Mouse (Mus musculus): Measurements from ENCODE around the gene Crip3. TPM values are rescaled to one million over a fixed set of nuclear protein-coding genes. Genes with fewer than 3 reads are reported as not detected.

Crip3 gene
- total RNA-seq, 2 experiments from 2014 or later, result 0.33 to 0.66 TPM

DNA sequence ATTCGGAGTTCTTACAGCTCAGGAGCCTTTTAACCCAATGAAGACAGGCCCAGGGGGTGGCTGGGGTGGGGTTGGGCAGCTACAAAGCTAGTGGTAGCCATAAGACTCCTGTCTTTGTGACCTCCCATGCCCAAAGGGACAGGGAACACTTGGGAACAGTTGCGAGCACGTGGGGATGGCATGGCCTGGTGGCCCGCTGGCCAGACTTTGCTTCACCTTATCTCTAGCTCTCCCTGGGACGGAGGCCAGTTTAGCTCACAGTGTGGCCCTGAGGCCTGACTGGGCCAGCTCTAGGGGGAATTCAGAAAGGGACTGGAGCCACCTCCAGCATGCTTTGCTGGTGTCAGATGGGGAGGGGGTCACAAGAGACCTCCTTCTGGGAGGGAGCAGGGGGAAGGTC lies 33.5 kb downstream of the Crip3 start:
- no peak for TF ChIP-seq CTCF (IDR thresholded peaks at IDR 0.05)
- intact Hi-C loops (cut with DNase I), result no loop called here
- H3K27ac ChIP-seq, result no peak overlapping the region
- no peak overlapping the region for H3K4me3 ChIP-seq
- DNase-seq, result no peak

DNA sequence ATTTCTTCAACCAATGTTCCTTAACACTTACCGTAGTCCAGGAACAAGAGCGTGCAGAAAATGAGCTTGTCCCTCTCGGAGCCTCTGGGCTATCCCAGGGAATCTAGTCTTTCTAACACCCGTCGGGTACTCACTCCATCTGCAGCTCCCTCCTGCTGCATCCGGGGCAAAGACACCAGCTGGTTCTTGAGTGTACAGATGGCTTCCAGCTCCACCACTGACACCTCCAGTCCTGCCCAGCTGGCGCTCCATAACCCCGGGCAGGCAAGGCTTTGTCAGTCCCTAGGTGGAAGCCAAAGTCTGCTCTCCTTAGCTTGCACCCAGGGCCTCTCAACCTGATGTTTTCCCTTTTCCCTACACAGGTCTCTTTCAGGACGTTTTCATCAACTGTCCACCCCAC lies 39.1 kb downstream of the Crip3 start:
- no peak for TF ChIP-seq CTCF (IDR thresholded peaks at IDR 0.05)
- DNase-seq, result no peak

DNA sequence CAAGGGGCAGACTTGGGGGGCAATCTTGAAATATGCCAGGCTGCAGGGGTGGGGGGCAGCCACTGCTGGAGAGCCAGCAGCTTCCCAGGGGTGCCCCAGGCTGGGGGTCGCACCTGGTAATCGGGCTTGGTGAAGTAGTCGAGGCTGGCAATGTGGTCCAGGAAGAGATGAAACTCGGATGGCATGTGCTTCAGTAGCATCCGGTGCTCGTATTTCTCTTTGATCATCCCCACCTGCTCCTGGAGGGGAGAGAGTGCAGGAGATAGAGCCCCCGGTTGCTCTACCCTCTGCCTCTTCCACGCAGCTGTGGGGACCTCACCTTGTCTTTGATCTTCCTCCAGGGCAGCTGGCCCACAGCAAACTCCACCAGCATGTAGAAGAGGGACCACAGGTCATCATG lies 47.9 kb downstream of the Crip3 start:
- Histone ChIP-seq H3K4me3 (no peak overlapping the region), H3K27ac (no peak overlapping the region)
- TF ChIP-seq CTCF (IDR thresholded peaks at IDR 0.05), result no peak
- intact Hi-C loops (cut with DNase I), result no loop called here
- DNase-seq, result no peak

More for the DNA sequence above, 39.1 kb downstream of the Crip3 start:
- no peak overlapping the region for H3K27ac ChIP-seq
- no peak overlapping the region for H3K4me3 ChIP-seq
- intact Hi-C loops (cut with DNase I), result no loop called here

DNA sequence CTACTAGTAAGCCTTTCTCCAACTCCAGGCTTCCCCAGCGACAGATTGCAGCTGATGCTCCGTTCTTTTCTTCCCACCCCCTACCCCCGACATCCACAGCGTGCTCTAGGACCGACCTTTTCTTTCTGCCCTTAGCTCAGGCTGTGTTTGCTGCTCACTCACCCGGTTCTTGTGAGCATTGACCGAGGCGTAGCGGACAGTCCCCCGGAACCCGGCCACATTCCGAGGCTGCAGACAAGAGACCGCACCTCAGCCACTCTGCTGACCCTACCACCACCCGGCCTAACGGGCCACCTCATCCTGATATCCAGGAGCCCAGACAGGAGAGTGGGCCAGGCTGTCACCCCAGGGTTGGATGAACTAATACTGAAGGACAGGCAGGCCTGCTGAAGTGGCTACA lies 48.6 kb downstream of the Crip3 start:
- no peak for DNase-seq
- intact Hi-C loops (cut with DNase I), result no loop called here
- Histone ChIP-seq H3K4me3 (no peak overlapping the region), H3K27ac (no peak overlapping the region)
- TF ChIP-seq CTCF (IDR thresholded peaks at IDR 0.05), result no peak

Other genes with a start within 250 kb of the Crip3 start
- gene Polh, start 226.3 kb upstream of the Crip3 start, total RNA-seq (2021), result 10 to 100 TPM; 11.8 to 14.1 TPM
- 10 to 100 TPM; 10.8 to 12.2 TPM for gene Xpo5, start 226.1 kb upstream of the Crip3 start, total RNA-seq (2021)
- gene Polr1c, start 180.9 kb upstream of the Crip3 start, total RNA-seq (2021), result 10 to 100 TPM; 13.7 to 14.5 TPM
- 10 to 100 TPM; 55.8 to 59.5 TPM for gene Yipf3, start 180.8 kb upstream of the Crip3 start, total RNA-seq (2021)
- gene Lrrc73, start 175.4 kb upstream of the Crip3 start, total RNA-seq (2021), result under 1 TPM in 1 of 2 experiments, not detected in 1; 0.14 TPM
- gene Tjap1, start 145.9 kb upstream of the Crip3 start, total RNA-seq (2021), result 10 to 100 TPM; 37.2 to 43.8 TPM
- not detected for gene Dlk2, start 131.5 kb upstream of the Crip3 start, total RNA-seq (2021)
- 1 to 10 TPM; 2.4 to 2.9 TPM for gene Abcc10, start 100.6 kb upstream of the Crip3 start, total RNA-seq (2021)
- 10 to 100 TPM; 14.1 to 17.4 TPM for gene Zfp318, start 45.2 kb upstream of the Crip3 start, total RNA-seq (2021)
- gene Slc22a7, start 9.5 kb downstream of the Crip3 start, total RNA-seq (2021), result not detected
- gene Ttbk1, start 58.7 kb downstream of the Crip3 start, total RNA-seq (2021), result under 1 TPM; 0.08 to 0.22 TPM
- gene Dnph1, start 67.8 kb downstream of the Crip3 start, total RNA-seq (2021), result 1 to 10 TPM; 5.2 to 5.7 TPM
- gene Cul9, start 117.5 kb downstream of the Crip3 start, total RNA-seq (2021), result 10 to 100 TPM; 13.8 to 15.5 TPM
- 10 to 100 TPM; 82.4 to 89.3 TPM for gene Srf, start 127.2 kb downstream of the Crip3 start, total RNA-seq (2021)
- gene Ptk7, start 200.6 kb downstream of the Crip3 start, total RNA-seq (2021), result under 1 TPM; 0.28 to 0.78 TPM
- 10 to 100 TPM; 10.9 to 13.1 TPM for gene Klc4, start 217.1 kb downstream of the Crip3 start, total RNA-seq (2021)
- gene Mrpl2, start 217.3 kb downstream of the Crip3 start, total RNA-seq (2021), result 100 to 1,000 TPM in 1 of 2 experiments, 10 to 100 TPM in 1; 82.7 to 120 TPM
- 1 to 10 TPM; 2.9 to 5.6 TPM for gene Cul7, start 221.4 kb downstream of the Crip3 start, total RNA-seq (2021)
- 10 to 100 TPM in 1 of 2 experiments, 1 to 10 TPM in 1; 7.9 to 12.6 TPM for gene Rrp36, start 245.4 kb downstream of the Crip3 start, total RNA-seq (2021)
- gene Mea1, start 249.9 kb downstream of the Crip3 start, total RNA-seq (2021), result 10 to 100 TPM; 34.6 to 49.1 TPM

Measured in gastrocnemius, adult 2 months (tissue).